Mouse (Mus musculus) thymus, adult 2 months (tissue): ENCODE results near the gene Ccdc73.

Experiments used
- CTCF ChIP-seq: fragments of 200-500 bp; IDR thresholded peaks from 2 replicates; pipeline ENCODE4 v1.5.1; 2012; ENCODE audit warnings: mild to moderate bottlenecking, control low read depth, low read length, moderate library complexity, borderline replicate concordance; ENCODE audit not compliant: control insufficient read depth, poor library complexity, insufficient read depth; ENCODE audit errors: extremely low read depth
- POLR2A ChIP-seq: fragments of 200-500 bp; IDR thresholded peaks from 2 replicates; pipeline ENCODE4 v1.6.1; 2012; ENCODE audit warnings: mild to moderate bottlenecking, low read length, control low read depth, moderate library complexity; ENCODE audit not compliant: control insufficient read depth, poor library complexity, insufficient read depth; ENCODE audit errors: extremely low read depth

DNA sequence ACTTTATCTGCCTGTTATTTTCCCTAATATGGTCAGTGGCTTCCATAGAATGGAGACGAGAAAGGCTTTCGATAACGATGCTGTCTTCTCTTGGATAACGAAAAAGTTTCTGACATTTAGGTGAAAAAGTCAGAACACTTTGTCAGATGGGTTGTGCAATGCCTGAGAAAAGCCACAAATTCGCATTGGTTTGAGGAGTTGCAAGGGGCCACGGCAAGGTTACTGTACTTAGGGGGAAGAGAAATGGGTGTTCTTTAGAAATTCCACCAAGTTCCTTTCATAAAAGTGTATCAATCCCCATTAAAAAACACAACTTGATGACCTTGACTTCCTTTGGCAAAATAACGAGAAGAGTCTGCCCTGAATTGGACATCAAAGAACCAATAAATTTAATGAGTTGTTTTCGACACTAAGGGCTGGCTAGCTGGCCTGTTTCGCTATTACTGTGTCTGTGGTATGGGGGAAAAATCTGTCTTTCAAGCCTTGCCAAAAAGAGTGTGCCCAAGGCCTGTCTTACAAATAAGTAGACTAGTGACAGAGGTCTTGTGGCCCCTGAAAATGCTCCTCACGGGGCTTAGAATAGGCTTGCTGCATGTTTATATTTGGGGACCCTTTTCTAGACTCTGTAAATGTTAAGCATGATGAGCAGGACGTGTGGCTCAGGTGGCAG is 168.9 kb downstream of the Ccdc73 start:
- TF ChIP-seq CTCF (no peak), POLR2A (no peak)
